Mouse (Mus musculus) ES-Bruce4 (cell line): ENCODE results near the gene Prr15l.

Source experiments
- CTCF ChIP-seq: IDR thresholded peaks from one replicate; pipeline ENCODE4 v1.8.1; 2011; ENCODE audit warnings: low read depth, low read length
- EP300 ChIP-seq: IDR thresholded peaks from 2 replicates; pipeline ENCODE4 v1.6.1; 2011; ENCODE audit warnings: low read depth, low read length; ENCODE audit not compliant: insufficient read depth
- POLR2A ChIP-seq: IDR thresholded peaks from one replicate; pipeline ENCODE4 v1.8.1; 2011; ENCODE audit warnings: low read length; ENCODE audit not compliant: insufficient read depth

DNA sequence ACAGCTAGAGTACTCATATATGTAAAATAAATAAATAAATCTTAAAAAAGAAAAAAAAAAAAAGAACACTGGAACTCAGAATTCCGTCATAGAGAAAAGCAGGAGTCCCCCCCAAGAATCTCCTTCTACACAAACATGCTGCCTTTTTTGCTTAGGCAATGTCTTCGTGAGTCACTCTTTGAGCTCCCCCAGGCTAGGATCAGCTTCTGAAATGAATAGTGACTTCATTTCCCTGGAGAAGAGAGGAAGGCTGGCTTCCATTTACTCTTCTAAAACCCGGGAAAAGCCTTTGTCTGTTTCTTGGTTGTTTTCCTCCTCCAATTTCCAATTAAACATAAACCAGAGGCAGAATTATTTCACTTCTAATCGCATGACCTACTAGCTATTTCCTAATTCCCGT is 45.0 kb downstream of the Prr15l start:
- TF ChIP-seq CTCF (no peak), POLR2A (no peak), EP300 (no peak)
